ENCODE assay signal across 1 mouse cellular context in the genomic region with DNA sequence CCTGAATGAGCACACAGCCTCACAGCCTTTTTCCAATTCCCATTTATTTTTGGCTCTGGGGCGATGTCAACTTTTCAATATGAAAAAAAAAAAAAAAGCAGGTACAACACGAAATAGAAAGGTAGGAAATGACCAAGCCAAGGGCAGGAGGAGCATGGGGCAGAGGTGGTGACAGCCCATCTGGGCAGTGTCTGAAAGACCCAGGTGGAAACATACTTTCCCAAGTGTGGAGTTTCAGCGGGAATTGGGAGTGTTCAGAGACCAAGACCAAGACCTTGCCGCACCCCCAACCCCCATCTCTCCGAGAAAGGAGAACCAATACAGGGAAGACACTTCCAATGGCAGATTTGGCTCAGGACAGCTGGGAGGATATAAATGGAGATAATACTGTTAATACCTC.
TF ChIP-seq lines count a peak whose summit lies in the region.

No protein-coding gene starts in this region.

TF ChIP-seq in MEL, 35 proteins besides CTCF, POLR2A, EP300 and RAD21:
- TF ChIP-seq BHLHE40 (IDR thresholded peaks at IDR 0.05; ENCODE audit: borderline replicate concordance, low read depth, low read length) (no peak), ZNF384 (IDR thresholded peaks at IDR 0.05; ENCODE audit: low read depth, low read length) (no peak), ZC3H11A (IDR thresholded peaks at IDR 0.05; ENCODE audit: low read depth, low read length) (no peak), ZMIZ1 (IDR thresholded peaks at IDR 0.05; ENCODE audit: low read depth, low read length) (no peak), USF2 (IDR thresholded peaks at IDR 0.05; ENCODE audit: borderline replicate concordance in 1 of 2, insufficient read depth in 1 of 2, low read depth in 1 of 2, low read length in 2 of 2) (no peak), CHD2 (IDR thresholded peaks at IDR 0.05; ENCODE audit: low read length) (no peak), USF1 (IDR thresholded peaks at IDR 0.05; ENCODE audit: low read depth, low read length) (no peak), NELFE (IDR thresholded peaks at IDR 0.05; ENCODE audit: low read depth, low read length) (no peak), TAL1 (IDR thresholded peaks at IDR 0.05; ENCODE audit: low read length) (peak; percentile 44), MYB (IDR thresholded peaks at IDR 0.05; ENCODE audit: low read depth, low read length) (no peak), MAX (IDR thresholded peaks at IDR 0.05; ENCODE audit: low read length) (no peak), E2F4 (IDR thresholded peaks at IDR 0.05; ENCODE audit: borderline replicate concordance, low read depth, low read length) (no peak), POLR2AphosphoS2 (IDR thresholded peaks at IDR 0.05; ENCODE audit: low read length) (no peak), GATA1 (IDR thresholded peaks at IDR 0.05; ENCODE audit: low read depth, low read length) (0 out of 2 replicates have a peak, but pooled peaks have one; percentile 10)
